Mouse (Mus musculus) skeletal muscle tissue, postnatal 0 days (tissue): ENCODE results near the gene Ibtk. TPM values are rescaled to one million over a fixed set of nuclear protein-coding genes. Genes with fewer than 3 reads are reported as not detected.

Source experiments
- polyA plus RNA-seq: library from polyadenylated mRNA; unstranded; fragments of >200 nt; fragmentation: Nextera tagmentation; extraction: Ambion mirVana; gene quantifications from 2 replicates; pipeline ENCODE4 v1.2.1, GENCODE M21; 2015

Gene Ibtk
- 11.6 and 13.8 TPM in 2 replicates for polyA plus RNA-seq

GRCm38 (mm10) chr9:85749142-85749921 is at the start of gene Ibtk:
Gene Ibtk (minus strand): TSS chr9:85749334.

Other genes starting within 250 kb of the Ibtk start
- gene Tpbg, start 93.0 kb upstream of the Ibtk start, polyA plus RNA-seq: 1.3 and 1.9 TPM in 2 replicates